Mouse (Mus musculus) cerebellum, adult 2 months (tissue): ENCODE measurements around the gene Nek6. TPM values are rescaled to one million over a fixed set of nuclear protein-coding genes. Genes with fewer than 3 reads are reported as not detected.
A peak's percentile ranks its signal among the peaks of the same experiment; 100 is the strongest.

Experiments used
- DNase-seq, 2 experiments: peaks; one replicate each; pipeline ENCODE4 v3.0.0; 2021
- H3K27ac ChIP-seq: fragments of 200-500 bp; 2 replicates; pipeline ENCODE4 v1.5.1; 2012; ENCODE audit warnings: low read length, control low read depth, inconsistent platforms; ENCODE audit not compliant: insufficient read depth
- H3K27me3 ChIP-seq: fragments of 200-500 bp; 2 replicates; pipeline ENCODE4 v1.6.1; 2012; ENCODE audit warnings: inconsistent platforms, mild to moderate bottlenecking, low read length, moderate library complexity; ENCODE audit not compliant: control insufficient read depth, insufficient read depth
- H3K4me1 ChIP-seq: fragments of 200-500 bp; 2 replicates; pipeline ENCODE4 v1.6.1; 2011; ENCODE audit warnings: low read length; ENCODE audit not compliant: control insufficient read depth, insufficient read depth
- H3K4me3 ChIP-seq: fragments of 200-500 bp; replicated peaks from 2 replicates; pipeline ENCODE3; 2011; ENCODE audit warnings: mild to moderate bottlenecking, low read depth, low read length, control low read depth; ENCODE audit not compliant: insufficient read depth
- CTCF ChIP-seq: fragments of 200-500 bp; IDR thresholded peaks from 2 replicates; pipeline ENCODE4 v1.5.1; 2011; ENCODE audit warnings: low read depth, mild to moderate bottlenecking, control low read depth, low read length, moderate library complexity, borderline replicate concordance; ENCODE audit not compliant: insufficient read depth
- POLR2A ChIP-seq: fragments of 200-500 bp; IDR thresholded peaks from 2 replicates; pipeline ENCODE4 v1.6.1; 2011; ENCODE audit warnings: low read length, control low read depth, borderline replicate concordance; ENCODE audit not compliant: insufficient read depth
- WGBS: fragments of 180-500 bp; shearing (Covaris S2); methylation state at CpG from one replicate; pipeline ENCODE4 v1.1.7; 2018; 5-methylcytosine and 5-hydroxymethylcytosine counted together
- polyA plus RNA-seq: library from polyadenylated mRNA; depleted of rRNA; stranded (reverse); fragments of >200 nt; gene quantifications from 2 replicates; pipeline ENCODE4 v1.2.3, GENCODE M21; 2012

Nek6 gene
- polyA plus RNA-seq, 1 experiment: 28.0 TPM

- Histone ChIP-seq H3K27me3 (no peaks in the 10 kb centered on the region), H3K27ac (no peak overlapping the region), H3K4me1 (peaks cover 7% of the 10 kb centered on the region; the same call in 1 of the 2 replicates), H3K4me3 (no peak overlapping the region)
- no peak for DNase-seq
- no peak for TF ChIP-seq CTCF
- TF ChIP-seq POLR2A: no peak
- 80% methylated on average over 7 of the region's 7 CpGs for WGBS
Observed at GRCm38 (mm10) chr2:38594874-38595273, 83.4 kb downstream of the Nek6 start.

GRCm38 (mm10) chr2:38597896-38598295 is 86.5 kb downstream of the Nek6 start:
- Histone ChIP-seq H3K27me3 (no peaks in the 10 kb centered on the region), H3K27ac (no peak overlapping the region), H3K4me1 (peaks cover 5% of the 10 kb centered on the region; the same call in 1 of the 2 replicates), H3K4me3 (no peak overlapping the region)
- TF ChIP-seq POLR2A: no peak
- no peak for DNase-seq
- 97% methylated on average over 1 of the region's 1 CpGs for WGBS

GRCm38 (mm10) chr2:38598395-38598794 is 87.0 kb downstream of the Nek6 start:
- Histone ChIP-seq H3K27ac (no peak overlapping the region), H3K27me3 (no peaks in the 10 kb centered on the region), H3K4me3 (no peak overlapping the region), H3K4me1 (peaks cover 5% of the 10 kb centered on the region; the same call in 1 of the 2 replicates)
- WGBS: 19% methylated on average over 2 of the region's 2 CpGs
- no peak for TF ChIP-seq CTCF
- no peak for TF ChIP-seq POLR2A
- peak; percentile 44 to 70 for DNase-seq

- no peak for DNase-seq
Observed at GRCm38 (mm10) chr2:38600842-38601241, 89.4 kb downstream of the Nek6 start.

GRCm38 (mm10) chr2:38607716-38608115 is 96.3 kb downstream of the Nek6 start:
- 98% methylated on average over 1 of the region's 1 CpGs for WGBS
- DNase-seq: no peak
- Histone ChIP-seq H3K4me1 (no peaks in the 10 kb centered on the region; the same call in none of the 2 replicates), H3K27me3 (no peaks in the 10 kb centered on the region), H3K27ac (no peak overlapping the region), H3K4me3 (no peak overlapping the region)
- TF ChIP-seq POLR2A (no peak), CTCF (no peak)

More at GRCm38 (mm10) chr2:38600842-38601241, 89.4 kb downstream of the Nek6 start:
- H3K27me3 ChIP-seq: no peaks in the 10 kb centered on the region
- no peak overlapping the region for H3K27ac ChIP-seq
- no peak for TF ChIP-seq POLR2A
- no peak overlapping the region for H3K4me3 ChIP-seq
- peaks cover 5% of the 10 kb centered on the region for H3K4me1 ChIP-seq

- no peaks in the 10 kb centered on the region for H3K27me3 ChIP-seq
- no peak overlapping the region for H3K4me3 ChIP-seq
- WGBS: 72% methylated on average over 5 of the region's 5 CpGs
- H3K27ac ChIP-seq: no peak overlapping the region
- TF ChIP-seq CTCF (no peak), POLR2A (no peak)
- no peak for DNase-seq
- H3K4me1 ChIP-seq: peaks cover 9% of the 10 kb centered on the region
Observed at GRCm38 (mm10) chr2:38608831-38609309, 97.4 kb downstream of the Nek6 start.

GRCm38 (mm10) chr2:38609310-38609709 is 97.9 kb downstream of the Nek6 start:
- TF ChIP-seq CTCF: no peak
- no peak for TF ChIP-seq POLR2A
- H3K4me1 ChIP-seq: peaks cover 9% of the 10 kb centered on the region
- H3K27me3 ChIP-seq: no peaks in the 10 kb centered on the region
- WGBS: 74% methylated on average over 11 of the region's 11 CpGs
- DNase-seq: no peak
- no peak overlapping the region for H3K27ac ChIP-seq
- no peak overlapping the region for H3K4me3 ChIP-seq

- TF ChIP-seq CTCF: no peak
- no peak for TF ChIP-seq POLR2A
- Histone ChIP-seq H3K27me3 (no peaks in the 10 kb centered on the region), H3K27ac (no peak overlapping the region; the same call in 1 of the 2 replicates), H3K4me3 (no peak overlapping the region), H3K4me1 (peaks cover 14% of the 10 kb centered on the region)
- no peak for DNase-seq
- WGBS: 89% methylated on average over 2 of the region's 2 CpGs
Observed at GRCm38 (mm10) chr2:38610161-38610560, 98.7 kb downstream of the Nek6 start.
